Mouse (Mus musculus) olfactory bulb, adult 2 months (tissue): ENCODE data around the gene Cfdp1. TPM values are rescaled to one million over a fixed set of nuclear protein-coding genes. Genes with fewer than 3 reads are reported as not detected.

Experiments
- H3K27ac ChIP-seq: fragments of 200-500 bp; 2 replicates; pipeline ENCODE4 v1.5.1; 2012; ENCODE audit warnings: low read depth, low read length; ENCODE audit not compliant: insufficient read depth
- H3K4me1 ChIP-seq: fragments of 200-500 bp; 2 replicates; pipeline ENCODE4 v1.6.1; 2012; ENCODE audit warnings: low read length; ENCODE audit not compliant: control insufficient read depth, insufficient read depth
- H3K4me3 ChIP-seq: fragments of 200-500 bp; 2 replicates; pipeline ENCODE4 v1.5.1; 2012; ENCODE audit warnings: mild to moderate bottlenecking, low read depth, low read length, moderate library complexity; ENCODE audit not compliant: insufficient read depth
- CTCF ChIP-seq: fragments of 200-500 bp; IDR thresholded peaks from 2 replicates; pipeline ENCODE4 v1.5.1; 2012; ENCODE audit warnings: low read depth, mild to moderate bottlenecking, low read length, moderate library complexity; ENCODE audit not compliant: insufficient read depth
- POLR2A ChIP-seq: fragments of 200-500 bp; IDR thresholded peaks from 2 replicates; pipeline ENCODE4 v1.6.1; 2012; ENCODE audit warnings: mild to moderate bottlenecking, low read depth, low read length, moderate library complexity; ENCODE audit not compliant: insufficient read depth
- WGBS: fragments of 180-500 bp; shearing (Covaris S2); methylation state at CpG from one replicate; pipeline ENCODE4 v1.1.7; 2018; 5-methylcytosine and 5-hydroxymethylcytosine counted together
- polyA plus RNA-seq: library from polyadenylated mRNA; stranded (reverse); fragments of >200 nt; gene quantifications from 2 replicates; pipeline ENCODE4 v1.2.4, GENCODE M21; 2012; ENCODE audit warnings: low replicate concordance; ENCODE audit not compliant: missing spikeins, insufficient read depth, insufficient read length

Cfdp1 gene
- polyA plus RNA-seq, 1 experiment = not detected

DNA sequence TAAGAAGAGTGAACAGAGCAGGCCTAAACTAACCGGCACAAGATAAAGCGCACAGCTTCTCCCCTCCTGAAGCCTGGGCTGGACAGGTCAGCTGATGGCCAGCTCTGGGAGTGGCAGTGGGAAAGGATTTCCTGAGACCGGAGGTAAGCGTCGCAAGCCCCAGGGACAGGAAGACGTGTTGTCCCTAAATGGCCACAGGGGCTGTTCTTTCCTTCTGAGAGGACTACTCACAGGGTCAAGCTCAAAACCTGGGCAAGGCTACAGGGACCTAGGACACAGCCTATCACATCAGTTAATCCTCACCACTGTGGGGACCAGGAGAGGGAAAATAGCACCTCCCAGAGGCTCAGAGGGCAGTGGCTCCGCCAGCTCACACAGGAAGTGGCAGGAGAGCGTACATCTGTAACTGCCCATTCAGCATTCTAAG is 118.7 kb downstream of the Cfdp1 start:
- Histone ChIP-seq H3K27ac (no peak overlapping the region), H3K4me3 (no peak overlapping the region), H3K4me1 (peaks cover 38% of the 10 kb centered on the region)
- WGBS = 90% methylated on average over 8 of the region's 8 CpGs
- TF ChIP-seq POLR2A = no peak
- TF ChIP-seq CTCF = no peak

DNA sequence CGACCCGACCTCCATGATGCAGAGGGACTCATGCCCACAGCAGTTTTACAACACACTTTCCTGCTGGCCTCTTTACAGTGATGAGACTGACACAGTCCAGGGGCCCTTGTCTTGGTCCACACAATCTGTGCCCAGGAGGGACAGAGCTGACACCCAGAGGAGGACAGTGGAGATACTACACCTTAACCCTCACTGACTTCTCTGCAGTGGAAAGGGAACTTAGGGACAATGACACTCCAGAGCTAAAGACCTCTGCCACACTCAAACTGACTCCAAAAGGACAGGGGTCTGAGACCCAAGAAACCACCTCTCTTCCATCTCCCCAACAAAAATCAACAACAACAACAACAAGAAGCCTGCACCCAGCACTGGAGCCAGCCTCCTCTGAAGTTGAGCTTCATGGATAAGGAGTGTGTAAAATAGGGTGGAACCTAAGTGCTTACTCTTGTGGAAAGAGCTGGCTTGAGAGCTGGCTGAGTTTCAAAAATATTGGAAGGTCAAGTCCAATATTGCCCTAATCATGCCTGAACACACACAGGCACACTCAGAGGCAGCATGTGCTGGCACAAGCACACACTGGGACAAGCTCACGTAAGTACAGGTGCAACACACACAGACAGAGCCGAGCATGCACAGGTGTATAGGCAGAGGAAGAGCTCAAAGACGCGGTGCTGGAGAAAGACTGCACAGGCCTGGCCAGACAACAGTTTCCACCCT is 119.7 kb downstream of the Cfdp1 start:
- Histone ChIP-seq H3K4me1 (peaks cover 29% of the 10 kb centered on the region), H3K4me3 (no peak overlapping the region), H3K27ac (no peak overlapping the region)
- no peak for TF ChIP-seq CTCF
- TF ChIP-seq POLR2A = no peak
- WGBS = 62% methylated on average over 6 of the region's 6 CpGs

DNA sequence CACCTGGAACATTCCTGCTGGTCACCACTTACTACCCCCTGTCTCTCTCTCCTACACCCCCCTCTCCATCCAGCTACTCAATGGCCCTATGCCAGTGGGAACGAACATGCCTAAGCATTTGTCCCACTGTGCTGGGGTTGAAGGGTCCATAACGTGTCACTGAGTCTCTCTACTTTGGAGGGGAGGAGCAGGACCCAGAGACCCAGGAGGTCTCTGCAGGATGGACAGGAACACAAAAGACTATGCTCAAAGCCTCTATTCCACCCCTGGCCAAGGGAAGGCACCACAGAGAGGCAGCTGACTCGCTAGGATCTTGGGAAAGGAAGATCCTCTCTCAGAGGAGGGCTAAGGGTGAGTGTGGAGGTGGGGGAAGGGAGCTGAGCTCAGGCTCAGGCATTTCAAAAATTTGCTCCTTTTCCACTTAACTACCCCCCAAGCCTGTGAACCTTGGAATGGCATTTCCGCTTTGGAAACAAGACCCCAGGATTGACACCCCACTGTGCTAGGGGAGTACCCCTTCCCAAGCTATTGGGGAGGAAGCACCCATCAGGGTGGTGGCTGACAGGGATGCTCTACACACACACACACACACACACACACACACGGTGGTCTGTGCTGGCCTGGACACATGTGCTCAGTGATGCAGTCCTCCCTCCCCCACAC is 120.4 kb downstream of the Cfdp1 start:
- peaks cover 27% of the 10 kb centered on the region for H3K4me1 ChIP-seq
- no peak overlapping the region for H3K4me3 ChIP-seq
- no peak overlapping the region for H3K27ac ChIP-seq
- 35% methylated on average over 5 of the region's 5 CpGs for WGBS
- TF ChIP-seq POLR2A (no peak), CTCF (no peak)

DNA sequence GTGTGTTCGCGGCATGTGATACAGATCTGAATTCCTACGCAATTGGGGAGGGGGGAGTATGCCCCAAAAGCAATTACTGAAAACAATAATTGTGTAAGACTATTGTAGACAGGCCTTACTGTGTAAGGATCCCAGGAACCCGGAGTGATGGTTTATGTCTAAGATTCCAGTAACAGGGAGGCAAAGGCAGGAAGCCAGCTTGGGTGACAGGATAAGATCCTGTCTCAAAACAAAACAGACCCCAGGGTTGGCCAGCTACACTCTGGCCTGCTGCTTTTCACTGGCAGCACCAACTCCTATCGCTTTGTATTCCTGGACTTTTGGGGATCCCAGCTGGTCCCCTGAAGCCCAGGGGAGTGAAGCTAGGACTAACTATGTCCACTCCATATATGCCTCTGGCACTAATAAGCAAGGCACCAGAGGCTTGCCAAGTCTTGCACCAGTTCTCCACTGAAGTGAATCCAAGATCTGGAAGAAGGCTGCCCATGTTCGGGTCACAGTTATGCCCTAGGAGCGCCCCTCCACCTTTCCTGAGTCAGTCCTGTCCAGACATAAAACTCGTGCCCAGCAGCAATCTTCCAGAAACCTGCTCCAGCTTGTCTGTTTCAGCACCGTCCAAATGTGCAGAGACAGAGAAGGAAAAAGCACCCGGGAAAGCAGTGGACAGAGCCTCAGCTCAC is 121.5 kb downstream of the Cfdp1 start:
- Histone ChIP-seq H3K4me3 (peak overlapping the region; percentile 59), H3K27ac (no peak overlapping the region), H3K4me1 (peaks cover 27% of the 10 kb centered on the region)
- no peak for TF ChIP-seq POLR2A
- TF ChIP-seq CTCF = no peak
- WGBS = 20% methylated on average over 10 of the region's 10 CpGs

DNA sequence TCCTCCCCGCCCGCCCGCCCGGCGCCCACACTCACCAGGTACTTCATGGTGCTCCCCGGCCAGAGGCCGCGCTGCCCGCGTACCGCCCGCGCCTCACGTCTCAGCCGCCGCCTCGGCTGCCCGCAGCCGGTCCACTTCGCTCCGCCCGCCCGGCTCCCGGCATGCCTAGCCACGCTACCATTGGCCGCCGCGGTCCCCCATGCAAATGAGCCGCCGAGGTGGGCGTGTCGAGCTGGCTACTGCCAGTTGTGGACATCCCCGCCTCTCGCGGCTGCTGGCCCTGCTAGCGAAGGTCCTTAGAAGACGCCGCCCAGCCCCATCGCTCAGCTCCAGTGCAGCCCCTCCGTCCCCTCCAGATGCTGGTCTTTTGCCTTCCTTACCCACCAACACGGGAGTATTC is 122.1 kb downstream of the Cfdp1 start:
- H3K4me3 ChIP-seq = peak overlapping the region; percentile 59
- TF ChIP-seq CTCF (no peak), POLR2A (no peak)
- peaks cover 27% of the 10 kb centered on the region for H3K4me1 ChIP-seq
- H3K27ac ChIP-seq = no peak overlapping the region
- WGBS = 1% methylated on average over 37 of the region's 41 CpGs

DNA sequence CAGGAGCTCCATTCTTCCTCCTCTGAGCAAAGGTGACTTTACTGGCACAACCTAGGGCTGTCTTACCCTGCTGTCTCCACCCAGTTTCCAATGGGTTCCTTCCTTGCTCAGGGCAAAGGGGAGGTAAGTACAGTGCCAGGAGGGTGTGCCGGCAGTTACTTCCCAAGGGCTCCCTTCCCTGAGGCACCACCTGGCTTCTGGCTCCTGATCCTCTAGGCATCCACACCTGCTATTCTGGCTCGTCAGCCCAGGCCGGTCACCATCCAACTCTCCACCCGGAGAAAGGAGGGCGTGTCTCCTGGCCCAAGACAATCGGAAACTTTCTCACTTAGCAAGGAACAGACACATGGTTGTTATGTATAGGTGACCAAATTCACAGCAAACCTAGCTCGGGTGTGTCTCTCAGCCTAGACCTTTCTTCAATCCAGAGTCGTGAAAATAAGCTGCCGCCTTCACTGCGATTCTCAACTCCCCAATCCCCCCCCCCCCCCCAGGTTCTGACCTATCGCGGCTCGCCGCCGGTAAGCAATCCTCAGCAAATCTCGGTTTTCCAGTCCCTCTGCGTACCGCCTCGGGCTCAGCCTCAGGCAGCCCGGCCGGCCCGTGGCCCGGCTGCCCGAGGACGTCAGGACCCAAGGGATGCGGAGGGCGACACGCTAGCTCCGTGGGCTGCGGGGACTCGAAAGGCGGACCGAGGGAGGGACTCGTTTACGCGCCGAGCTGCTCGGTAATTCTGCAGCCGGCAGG is 122.7 kb downstream of the Cfdp1 start:
- H3K27ac ChIP-seq = no peak overlapping the region
- peaks cover 25% of the 10 kb centered on the region for H3K4me1 ChIP-seq
- H3K4me3 ChIP-seq = peak overlapping the region; percentile 59
- WGBS = 1% methylated on average over 39 of the region's 39 CpGs
- no peak for TF ChIP-seq CTCF
- TF ChIP-seq POLR2A = no peak

DNA sequence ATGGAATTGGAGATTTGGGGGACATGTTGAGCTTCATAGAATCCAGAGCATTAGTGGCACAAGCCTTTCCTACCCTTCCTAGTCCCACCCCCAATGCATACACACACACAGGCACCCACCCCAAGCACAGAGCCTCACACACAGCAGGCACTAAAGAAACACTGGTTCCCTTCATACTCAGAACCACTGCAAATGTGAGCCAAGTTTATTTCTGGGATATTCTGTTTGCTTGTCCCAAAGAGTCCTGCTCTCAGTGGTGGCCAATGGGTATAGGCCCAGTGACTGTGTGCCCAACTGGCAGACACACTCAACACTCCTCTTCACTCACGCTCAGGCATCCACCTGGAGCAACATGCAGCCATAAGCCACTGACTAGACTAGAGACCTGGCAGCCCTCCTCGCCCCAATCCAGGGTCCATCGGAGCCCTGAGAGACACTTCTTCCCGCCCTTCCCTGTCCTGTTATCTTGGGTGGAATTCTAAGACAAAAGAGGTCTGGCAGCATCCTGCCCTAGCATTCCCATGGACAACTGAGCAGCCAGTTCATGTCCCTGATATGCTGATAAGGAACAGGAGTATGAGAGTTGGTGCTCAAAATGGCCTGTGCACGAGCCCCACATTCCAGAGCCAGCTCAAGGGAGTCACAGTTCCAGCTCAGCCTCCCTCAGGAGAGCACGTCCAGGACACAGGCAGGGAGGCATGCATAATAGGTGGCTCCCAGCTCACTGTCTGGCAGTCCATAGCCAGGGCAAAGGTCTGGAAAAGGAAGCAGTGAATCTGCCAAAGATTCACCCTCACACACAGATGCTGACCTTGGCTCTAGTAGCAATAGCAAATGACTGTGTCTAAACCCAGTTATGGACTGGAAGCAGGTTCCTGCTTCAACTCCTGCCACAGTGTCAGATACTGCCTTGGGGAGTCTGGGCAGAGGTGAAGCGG is 124.6 kb downstream of the Cfdp1 start:
- no peak overlapping the region for H3K27ac ChIP-seq
- peaks cover 22% of the 10 kb centered on the region for H3K4me1 ChIP-seq
- WGBS = 88% methylated on average over 7 of the region's 7 CpGs
- TF ChIP-seq CTCF (no peak), POLR2A (no peak)
- H3K4me3 ChIP-seq = no peak overlapping the region

DNA sequence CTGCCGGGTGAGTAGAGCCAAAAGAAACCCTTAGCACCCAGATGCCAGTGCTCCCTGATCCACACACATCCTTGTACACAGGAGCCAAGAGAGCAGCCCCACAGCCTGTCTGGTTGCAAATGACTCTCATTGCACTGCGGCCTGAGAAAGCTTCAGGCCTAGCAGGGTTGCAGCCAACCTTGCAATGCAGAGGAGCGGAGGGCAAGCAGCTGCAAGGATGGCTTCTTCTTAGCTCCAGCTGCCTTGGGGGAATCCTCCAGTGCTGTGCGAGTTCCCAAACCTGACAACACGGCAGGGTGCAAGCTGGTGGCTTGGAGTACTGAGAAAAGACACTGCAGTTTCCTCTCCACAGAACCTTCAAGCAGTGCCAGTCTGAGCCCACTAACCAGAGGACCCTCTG is 125.6 kb downstream of the Cfdp1 start:
- Histone ChIP-seq H3K27ac (no peak overlapping the region), H3K4me1 (peaks cover 22% of the 10 kb centered on the region), H3K4me3 (no peak overlapping the region)
- WGBS = 84% methylated on average over 5 of the region's 5 CpGs
- no peak for TF ChIP-seq CTCF
- no peak for TF ChIP-seq POLR2A
